Mouse (Mus musculus) spleen, adult 18-20 months (tissue): ENCODE measurements around the gene Rap1b.

ENCODE experiments used
- DNase-seq, 2 experiments: peaks; one replicate each; pipeline ENCODE4 v3.0.0; 2022; ENCODE audit warnings: mixed read lengths in 2 of 2

The Rap1b gene

GRCm38 (mm10) chr10:117767286-117768140 is 78.3 kb downstream of the Rap1b start:
- DNase-seq = no peak

GRCm38 (mm10) chr10:117766896-117767160 is 79.0 kb downstream of the Rap1b start:
- no peak for DNase-seq

- no peak for DNase-seq
Observed at GRCm38 (mm10) chr10:117766111-117766895, 79.5 kb downstream of the Rap1b start.

GRCm38 (mm10) chr10:117765116-117765894 is 80.5 kb downstream of the Rap1b start:
- DNase-seq = no peak

GRCm38 (mm10) chr10:117764598-117764997 is 81.2 kb downstream of the Rap1b start:
- no peak for DNase-seq
